Mouse (Mus musculus): ENCODE results near the gene Exph5. TPM values are rescaled to one million over a fixed set of nuclear protein-coding genes. Genes with fewer than 3 reads are reported as not detected.

Gene Exph5
- polyA plus RNA-seq, 1 experiment = 25.2 TPM

- 24% methylated on average over 10 of the region's 10 CpGs for WGBS
- DNase-seq = peak; percentile 64 to 73
- Histone ChIP-seq H3K27ac (ENCODE audit: insufficient read depth, low read length) (peak overlapping the region; percentile 99), H3K27me3 (ENCODE audit: control insufficient read depth, insufficient read depth, low read length) (no peaks in the 10 kb centered on the region), H3K4me3 (replicated peaks; ENCODE audit: insufficient read depth, low read depth, low read length) (peak overlapping the region; percentile 62), H3K4me1 (ENCODE audit: control insufficient read depth, insufficient read depth, low read length) (peaks cover 24% of the 10 kb centered on the region)
- TF ChIP-seq CTCF (IDR thresholded peaks at IDR 0.05; ENCODE audit: borderline replicate concordance, insufficient read depth, low read depth, low read length) (no peak), POLR2A (IDR thresholded peaks at IDR 0.05; ENCODE audit: borderline replicate concordance, insufficient read depth, low read length) (no peak)
Observed at GRCm38 (mm10) chr9:53323419-53324251, 22.2 kb downstream of the Exph5 start.

- H3K4me3 ChIP-seq (replicated peaks; ENCODE audit: insufficient read depth, low read depth, low read length) = no peak overlapping the region
- WGBS = 67% methylated on average over 4 of the region's 4 CpGs
- DNase-seq = peak in 1 of 2 experiments; percentile 19
- TF ChIP-seq POLR2A (IDR thresholded peaks at IDR 0.05; ENCODE audit: borderline replicate concordance, insufficient read depth, low read length) (no peak), CTCF (IDR thresholded peaks at IDR 0.05; ENCODE audit: borderline replicate concordance, insufficient read depth, low read depth, low read length) (no peak)
- peaks cover 25% of the 10 kb centered on the region for H3K4me1 ChIP-seq (ENCODE audit: control insufficient read depth, insufficient read depth, low read length)
- H3K27me3 ChIP-seq (ENCODE audit: control insufficient read depth, insufficient read depth, low read length) = no peaks in the 10 kb centered on the region
- H3K27ac ChIP-seq (ENCODE audit: insufficient read depth, low read length) = no peak overlapping the region
Observed at GRCm38 (mm10) chr9:53325363-53326090, 24.1 kb downstream of the Exph5 start.

DNA sequence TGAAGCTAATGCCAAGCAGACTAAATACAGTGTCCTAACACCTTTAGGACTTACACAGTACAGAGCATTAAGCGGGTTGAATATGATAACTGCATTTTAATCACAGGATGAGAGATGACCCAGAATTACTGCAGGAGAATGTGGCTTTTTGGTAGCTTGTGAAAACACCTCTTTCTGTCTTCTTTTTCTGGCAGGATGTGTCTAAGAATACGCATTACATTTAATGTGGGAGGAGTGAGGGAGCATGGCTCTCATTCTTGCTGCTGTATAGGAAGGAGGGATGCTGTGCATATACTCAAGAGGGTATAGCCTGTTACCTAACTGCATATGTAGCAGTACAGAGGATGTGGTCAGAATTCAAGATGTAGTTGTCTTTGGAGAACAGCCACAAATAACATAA lies 26.7 kb downstream of the Exph5 start:
- H3K4me1 ChIP-seq (ENCODE audit: control insufficient read depth, insufficient read depth, low read length) = peaks cover 19% of the 10 kb centered on the region
- H3K27ac ChIP-seq (ENCODE audit: insufficient read depth, low read length) = no peak overlapping the region
- no peaks in the 10 kb centered on the region for H3K27me3 ChIP-seq (ENCODE audit: control insufficient read depth, insufficient read depth, low read length)
- H3K4me3 ChIP-seq (replicated peaks; ENCODE audit: insufficient read depth, low read depth, low read length) = no peak overlapping the region
- WGBS = 84% methylated on average over 2 of the region's 2 CpGs
- DNase-seq = peak in 1 of 2 experiments; percentile 2
- TF ChIP-seq CTCF (IDR thresholded peaks at IDR 0.05; ENCODE audit: borderline replicate concordance, insufficient read depth, low read depth, low read length) (no peak), POLR2A (IDR thresholded peaks at IDR 0.05; ENCODE audit: borderline replicate concordance, insufficient read depth, low read length) (no peak)

DNA sequence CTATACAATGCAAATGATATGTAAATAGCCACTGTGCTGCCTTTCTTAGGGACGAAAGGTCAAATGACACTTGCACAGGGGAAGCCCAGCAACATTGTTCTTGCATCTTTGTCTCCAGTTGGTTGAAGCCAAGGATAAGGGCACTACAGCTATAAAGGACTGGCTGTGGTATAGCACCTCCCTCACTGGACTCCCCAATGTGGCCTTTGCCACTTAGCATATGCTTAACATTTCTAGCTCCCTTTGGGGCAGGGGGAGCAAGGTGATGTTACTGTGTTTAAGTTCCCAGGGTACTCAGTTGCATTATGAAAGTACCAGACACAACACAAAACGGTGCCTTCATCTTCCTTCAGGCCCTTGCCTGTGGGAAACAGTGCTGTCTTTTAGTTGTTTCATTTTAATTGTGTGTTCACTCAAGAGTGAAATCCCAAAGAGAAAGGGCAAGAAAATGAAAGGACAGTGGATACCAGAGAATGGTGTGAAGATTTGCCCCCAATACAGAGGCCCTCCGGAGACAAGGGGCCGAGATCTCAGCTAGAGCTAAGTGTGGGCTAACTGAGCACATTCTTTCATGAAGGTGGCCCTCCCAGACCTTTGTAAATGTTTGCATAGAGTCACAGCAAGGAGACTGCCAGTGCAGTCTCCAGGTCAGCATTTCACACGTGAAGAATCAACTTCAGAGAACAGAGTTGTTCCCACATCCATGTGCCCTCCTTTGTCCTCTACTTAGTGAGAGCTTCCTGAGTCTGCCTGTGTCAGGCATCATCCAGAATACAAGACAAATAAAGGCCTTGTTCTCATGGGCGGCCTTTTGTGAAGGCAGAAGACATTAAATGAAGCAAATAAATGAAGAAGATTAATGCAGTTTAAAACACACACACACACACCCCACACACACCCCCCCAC lies 28.1 kb downstream of the Exph5 start:
- Histone ChIP-seq H3K27me3 (ENCODE audit: control insufficient read depth, insufficient read depth, low read length) (no peaks in the 10 kb centered on the region), H3K4me1 (ENCODE audit: control insufficient read depth, insufficient read depth, low read length) (peaks cover 10% of the 10 kb centered on the region; the same call in 1 of the 2 replicates), H3K4me3 (replicated peaks; ENCODE audit: insufficient read depth, low read depth, low read length) (no peak overlapping the region), H3K27ac (ENCODE audit: insufficient read depth, low read length) (0 out of 2 replicates have a peak overlapping the region, but pooled peaks have one; percentile 21)
- peak in 1 of 2 experiments; percentile 6 for DNase-seq
- 54% methylated on average over 6 of the region's 6 CpGs for WGBS
- no peak for TF ChIP-seq POLR2A (IDR thresholded peaks at IDR 0.05; ENCODE audit: borderline replicate concordance, insufficient read depth, low read length)
- TF ChIP-seq CTCF (IDR thresholded peaks at IDR 0.05; ENCODE audit: borderline replicate concordance, insufficient read depth, low read depth, low read length) = no peak

DNA sequence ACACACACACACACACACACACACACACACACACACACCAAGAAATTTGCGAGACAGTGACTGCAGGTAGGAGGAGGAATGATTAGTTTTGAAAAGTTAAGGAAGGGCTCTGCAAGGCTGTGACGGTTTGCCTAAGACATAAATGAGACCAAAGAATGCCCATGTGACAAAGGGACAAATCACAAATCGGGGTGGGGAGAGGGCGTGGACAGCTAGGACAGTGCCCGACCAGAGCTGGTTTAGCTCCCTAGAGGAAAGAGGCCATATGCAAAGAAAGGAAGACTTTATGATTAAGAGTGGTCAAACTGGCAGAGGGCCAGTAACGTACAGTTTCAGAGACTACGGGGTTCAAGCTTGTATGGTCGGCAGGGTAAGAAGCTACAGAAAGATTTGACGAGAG lies 28.8 kb downstream of the Exph5 start:
- Histone ChIP-seq H3K4me3 (replicated peaks; ENCODE audit: insufficient read depth, low read depth, low read length) (no peak overlapping the region), H3K4me1 (ENCODE audit: control insufficient read depth, insufficient read depth, low read length) (peaks cover 7% of the 10 kb centered on the region; the same call in 1 of the 2 replicates), H3K27ac (ENCODE audit: insufficient read depth, low read length) (no peak overlapping the region), H3K27me3 (ENCODE audit: control insufficient read depth, insufficient read depth, low read length) (no peaks in the 10 kb centered on the region)
- peak in 1 of 2 experiments; percentile 10 for DNase-seq
- TF ChIP-seq POLR2A (IDR thresholded peaks at IDR 0.05; ENCODE audit: borderline replicate concordance, insufficient read depth, low read length) (no peak), CTCF (IDR thresholded peaks at IDR 0.05; ENCODE audit: borderline replicate concordance, insufficient read depth, low read depth, low read length) (no peak)
- WGBS = 61% methylated on average over 9 of the region's 9 CpGs

DNA sequence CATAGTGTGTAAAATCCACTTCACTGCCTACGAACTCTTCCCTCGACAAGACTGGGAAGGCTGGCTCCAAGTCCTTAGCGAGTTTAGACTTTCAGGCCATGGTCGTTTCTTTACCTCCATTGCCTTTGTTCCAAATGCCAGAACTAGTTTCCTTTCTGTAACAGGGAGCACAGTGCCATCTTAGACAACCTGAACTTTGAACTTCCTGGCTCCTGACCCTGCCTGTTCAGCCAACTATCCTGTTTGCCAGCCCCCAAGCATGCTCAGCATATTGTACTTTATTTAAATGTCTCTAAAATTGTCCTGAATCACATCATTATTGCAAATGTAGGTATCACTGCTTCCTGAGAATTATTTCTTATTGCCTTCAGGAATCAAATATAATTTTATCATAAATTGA lies 32.0 kb downstream of the Exph5 start:
- no peak for DNase-seq
- H3K4me1 ChIP-seq (ENCODE audit: control insufficient read depth, insufficient read depth, low read length) = peaks cover 2% of the 10 kb centered on the region; the same call in 1 of the 2 replicates
- WGBS = 42% methylated on average over 4 of the region's 4 CpGs
- no peak overlapping the region for H3K4me3 ChIP-seq (replicated peaks; ENCODE audit: insufficient read depth, low read depth, low read length)
- H3K27ac ChIP-seq (ENCODE audit: insufficient read depth, low read length) = no peak overlapping the region
- no peak for TF ChIP-seq POLR2A (IDR thresholded peaks at IDR 0.05; ENCODE audit: borderline replicate concordance, insufficient read depth, low read length)
- TF ChIP-seq CTCF (IDR thresholded peaks at IDR 0.05; ENCODE audit: borderline replicate concordance, insufficient read depth, low read depth, low read length) = no peak
- H3K27me3 ChIP-seq (ENCODE audit: control insufficient read depth, insufficient read depth, low read length) = no peaks in the 10 kb centered on the region

DNA sequence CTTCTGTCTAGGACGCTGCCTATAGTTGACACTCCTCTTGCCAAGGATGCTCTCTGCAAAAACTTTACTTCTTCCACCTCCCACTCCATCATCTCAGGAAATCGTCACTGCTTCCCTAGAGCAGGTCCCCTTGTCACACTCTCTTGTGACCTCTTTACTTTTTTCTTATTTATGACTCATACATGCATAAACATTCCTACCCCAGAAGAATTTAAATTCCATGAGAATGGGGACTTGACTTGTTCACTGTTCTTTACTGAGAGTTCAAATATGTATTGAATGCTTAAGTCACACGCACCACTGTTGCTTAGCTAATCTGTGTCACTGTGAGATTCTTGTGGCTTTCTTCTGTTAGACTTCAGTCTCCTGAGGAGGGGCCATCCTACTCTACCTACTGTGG lies 33.7 kb downstream of the Exph5 start:
- Histone ChIP-seq H3K4me1 (ENCODE audit: control insufficient read depth, insufficient read depth, low read length) (no peaks in the 10 kb centered on the region; the same call in 1 of the 2 replicates), H3K27ac (ENCODE audit: insufficient read depth, low read length) (no peak overlapping the region), H3K27me3 (ENCODE audit: control insufficient read depth, insufficient read depth, low read length) (no peaks in the 10 kb centered on the region), H3K4me3 (replicated peaks; ENCODE audit: insufficient read depth, low read depth, low read length) (no peak overlapping the region)
- TF ChIP-seq POLR2A (IDR thresholded peaks at IDR 0.05; ENCODE audit: borderline replicate concordance, insufficient read depth, low read length) = no peak
- TF ChIP-seq CTCF (IDR thresholded peaks at IDR 0.05; ENCODE audit: borderline replicate concordance, insufficient read depth, low read depth, low read length) = no peak
- WGBS = 91% methylated on average over 3 of the region's 3 CpGs
- DNase-seq = no peak

Measured in cerebellum, adult 2 months (tissue).